Mouse (Mus musculus) left cerebral cortex, adult 8-10 months (tissue): ENCODE measurements at regions not wholly inside any gene's neighbourhood (a gene's known extent, or its start where the extent isn't known, plus 50 kb on each side); places are given as distances from the start of the nearest gene placed in this dataset.

Experiments
- DNase-seq, 2 experiments: peaks; one replicate each; pipeline ENCODE4 v3.0.0; 2022; ENCODE audit warnings: low spot score in 2 of 2

GRCm38 (mm10) chr3:120217710-120218109 is 433.4 kb upstream of the Ptbp2 start:
- DNase-seq = no peak

DNA sequence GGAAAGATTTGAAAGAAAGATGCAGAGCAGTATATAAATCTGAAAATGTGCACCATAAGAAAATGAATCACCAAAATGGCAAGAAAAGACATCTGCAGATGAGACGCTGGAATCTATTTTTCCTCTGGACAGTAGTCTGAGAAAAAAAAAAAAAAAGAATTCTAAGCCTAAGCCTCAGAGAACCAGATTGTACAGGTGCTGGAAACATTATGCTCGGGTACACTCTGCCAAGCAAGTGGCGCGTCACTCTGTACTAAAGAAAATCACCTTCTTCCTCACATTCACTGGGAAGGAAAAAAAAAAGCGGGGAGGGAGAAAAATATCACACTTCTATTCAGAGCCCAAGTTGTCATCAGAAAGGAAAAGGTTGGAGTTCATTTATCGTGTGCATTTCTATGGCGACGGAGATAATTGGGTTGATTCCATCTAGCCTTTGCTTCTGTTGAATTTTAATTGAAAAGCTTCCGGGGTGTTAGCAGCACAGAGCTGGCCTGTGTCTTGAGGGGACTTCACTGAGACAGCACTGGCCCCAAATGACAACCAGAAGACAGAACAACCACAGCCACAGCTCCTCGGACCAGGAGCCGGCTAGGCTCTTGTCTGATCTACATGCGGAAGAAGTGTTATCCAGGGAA is 430.5 kb upstream of the Ptbp2 start:
- peak in 1 of 2 experiments; percentile 24 for DNase-seq

- DNase-seq = no peak
Observed at GRCm38 (mm10) chr3:120199403-120199802, 415.1 kb upstream of the Ptbp2 start.

GRCm38 (mm10) chr3:120194501-120194900 is 410.2 kb upstream of the Ptbp2 start:
- no peak for DNase-seq

DNA sequence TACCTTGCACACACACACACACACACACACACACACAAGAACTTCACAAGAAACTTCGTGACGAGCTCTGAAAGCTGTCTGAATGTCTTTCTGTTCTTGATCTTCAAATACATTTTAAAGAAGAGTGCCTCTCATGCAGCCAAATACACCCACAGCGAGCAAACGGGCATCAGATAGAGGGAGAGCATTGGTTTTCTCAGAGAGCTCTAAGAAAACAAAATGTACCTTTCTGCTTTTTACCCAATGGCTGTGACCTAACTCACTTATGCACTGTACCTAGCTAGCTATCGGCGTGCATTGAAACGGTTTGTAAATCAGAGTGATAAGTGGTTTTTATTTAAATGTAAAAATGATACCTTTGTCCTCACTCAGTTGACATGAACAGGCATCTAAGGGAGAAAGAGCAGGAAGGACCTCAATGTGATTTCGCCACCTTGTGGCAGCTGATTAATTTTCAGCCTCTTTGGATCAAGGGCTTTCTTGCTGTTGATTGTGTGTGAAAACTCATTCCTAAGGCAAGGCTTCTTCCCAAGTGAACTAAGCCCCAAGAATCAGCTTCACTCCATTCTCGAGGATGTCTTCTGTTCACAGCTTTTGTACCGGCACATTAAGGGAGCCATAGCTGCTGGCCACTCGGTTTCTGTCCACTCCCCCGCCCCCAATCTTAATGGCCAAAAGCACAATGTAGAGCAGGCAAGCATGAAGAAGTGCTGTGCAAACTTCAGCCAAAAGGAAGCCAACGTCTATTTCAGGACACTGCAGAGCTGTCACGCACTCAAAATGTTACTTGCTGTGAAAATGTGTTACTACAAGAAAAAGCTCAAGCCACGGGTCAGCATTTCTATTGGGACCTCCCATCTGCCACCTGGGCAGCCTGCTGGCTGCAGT is 408.4 kb upstream of the Ptbp2 start:
- peak; percentile 30 to 43 for DNase-seq

GRCm38 (mm10) chr3:120189606-120190005 is 405.3 kb upstream of the Ptbp2 start:
- DNase-seq = no peak

- no peak for DNase-seq
Observed at GRCm38 (mm10) chr3:120180931-120181610, 396.8 kb upstream of the Ptbp2 start.

DNA sequence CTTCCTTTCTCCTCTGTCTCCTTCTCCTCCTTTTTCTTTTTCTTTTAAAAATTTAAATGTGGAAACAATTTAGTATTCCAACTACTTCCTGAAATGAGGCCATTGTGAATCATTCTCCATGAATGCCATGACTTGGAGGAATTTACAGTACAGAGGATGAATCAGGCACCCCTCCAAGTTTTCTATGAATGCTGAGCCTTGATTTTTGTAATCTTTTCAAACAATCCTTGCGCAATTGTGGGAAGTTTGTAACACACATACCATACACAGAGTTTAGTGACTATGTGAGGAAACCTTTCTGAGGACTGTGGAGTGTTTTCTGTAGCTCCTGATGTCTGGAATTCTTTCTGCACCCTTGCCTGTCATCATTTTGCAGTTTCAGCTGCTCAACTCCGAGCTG is 391.4 kb upstream of the Ptbp2 start:
- DNase-seq = no peak
